Mouse (Mus musculus) lung, postnatal 0 days (tissue): ENCODE results near the gene Gm44502.

Experiments used
- CTCF ChIP-seq: IDR thresholded peaks from 2 replicates; pipeline ENCODE4 v1.5.1; 2016; ENCODE audit warnings: antibody characterized with exemption, mild to moderate bottlenecking
- EP300 ChIP-seq: IDR thresholded peaks from 2 replicates; pipeline ENCODE4 v1.6.1; 2016; ENCODE audit warnings: antibody characterized with exemption, mild to moderate bottlenecking, control low read depth

GRCm38 (mm10) chr15:89431806-89432205, 2.3 kb upstream of the Gm44502 start:
- no peak for TF ChIP-seq CTCF
- TF ChIP-seq EP300 = no peak
